Mouse (Mus musculus) liver, adult 2 months (tissue): Measurements from ENCODE around the gene Phgdh.

ENCODE experiments used
- CTCF ChIP-seq: fragments of 200-500 bp; IDR thresholded peaks from 2 replicates; pipeline ENCODE4 v1.5.1; 2011; ENCODE audit warnings: low read depth, low read length, control low read depth
- POLR2A ChIP-seq: fragments of 200-500 bp; IDR thresholded peaks from 2 replicates; pipeline ENCODE4 v1.6.1; 2011; ENCODE audit warnings: low read length, control low read depth; ENCODE audit not compliant: insufficient read depth; ENCODE audit errors: extremely low read depth

DNA sequence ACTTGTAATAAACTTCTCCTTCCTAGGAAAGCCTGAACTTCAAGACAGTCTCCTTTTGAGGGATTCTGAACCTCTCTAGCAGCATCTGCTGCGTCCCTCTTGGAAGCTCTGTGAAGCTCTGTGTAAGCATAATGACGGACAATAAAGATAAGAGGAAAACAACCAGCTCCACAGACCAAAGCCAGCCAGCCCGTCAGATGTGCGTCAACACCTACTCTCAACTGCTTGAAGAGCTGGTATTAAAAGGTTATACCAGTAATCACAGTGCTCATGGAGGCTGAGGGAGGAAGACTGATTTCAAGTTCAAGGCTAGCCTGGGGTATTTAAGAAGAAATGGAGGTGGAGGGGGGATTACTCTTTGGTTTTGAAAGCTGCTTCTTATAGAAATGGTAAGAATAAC, 60.1 kb downstream of the Phgdh start:
- TF ChIP-seq CTCF (no peak), POLR2A (no peak)
